Mouse (Mus musculus) bone marrow macrophage, adult 2 months (primary cell): ENCODE results near the gene Nf2.

Experiments
- CTCF ChIP-seq: IDR thresholded peaks from 2 replicates; pipeline ENCODE4 v1.5.1; 2012; ENCODE audit warnings: low read depth, mild to moderate bottlenecking, low read length, moderate library complexity
- POLR2A ChIP-seq: IDR thresholded peaks from 2 replicates; pipeline ENCODE4 v1.6.1; 2012; ENCODE audit warnings: mild to moderate bottlenecking, low read depth, low read length, borderline replicate concordance

DNA sequence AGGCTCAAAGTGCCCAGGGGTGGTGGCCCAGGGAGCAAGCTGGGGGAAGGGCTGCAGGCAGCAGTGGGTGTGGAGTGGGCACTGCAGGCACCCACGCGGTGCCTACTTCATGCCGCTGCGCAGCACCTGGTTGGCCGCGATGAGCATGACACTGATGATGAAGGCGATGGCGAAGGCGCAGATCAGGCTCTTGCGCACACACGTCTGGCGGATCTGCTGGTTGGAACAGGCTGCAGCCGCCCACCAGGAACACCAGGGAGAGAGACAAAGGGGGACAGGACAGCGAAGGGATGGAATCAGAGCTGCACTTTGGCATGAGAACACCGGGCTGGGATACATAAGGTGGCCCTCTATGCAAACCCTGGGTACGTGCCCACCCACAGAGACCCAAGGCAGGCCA, 110.6 kb downstream of the Nf2 start:
- TF ChIP-seq CTCF (no peak), POLR2A (no peak)
